Mouse (Mus musculus) myocyte (in vitro differentiated cells): ENCODE data around the gene Sox5. TPM values are rescaled to one million over a fixed set of nuclear protein-coding genes. Genes with fewer than 3 reads are reported as not detected.

ENCODE experiments used
- H3K27me3 ChIP-seq: one replicate; pipeline ENCODE4 v1.6.1; 2011; ENCODE audit not compliant: control insufficient read depth, insufficient read depth, insufficient read length
- H3K36me3 ChIP-seq: one replicate; pipeline ENCODE4 v1.6.1; 2011; ENCODE audit not compliant: control insufficient read depth, insufficient read depth
- H3K4me2 ChIP-seq: one replicate; pipeline ENCODE4 v1.6.1; 2011; ENCODE audit warnings: low read depth, control low read depth
- H3K4me3 ChIP-seq: one replicate; pipeline ENCODE4 v1.5.1; 2011; ENCODE audit warnings: mild to moderate bottlenecking, control low read depth, moderate library complexity
- H3K79me2 ChIP-seq: one replicate; pipeline ENCODE4 v1.6.1; 2011; ENCODE audit not compliant: control insufficient read depth, insufficient read depth
- H3ac ChIP-seq: one replicate; pipeline ENCODE4 v1.6.1; 2011; ENCODE audit not compliant: control insufficient read depth, insufficient read length
- CEBPB ChIP-seq: IDR thresholded peaks from 2 replicates; pipeline ENCODE4 v1.6.1; 2011; ENCODE audit warnings: mild to moderate bottlenecking, moderate library complexity; ENCODE audit not compliant: poor library complexity, insufficient read depth, severe bottlenecking
- E2F4 ChIP-seq: IDR thresholded peaks from one replicate; pipeline ENCODE4 v1.6.1; 2011; ENCODE audit warnings: mild to moderate bottlenecking, control low read depth, moderate library complexity; ENCODE audit not compliant: insufficient read depth
- MAX ChIP-seq: IDR thresholded peaks from one replicate; pipeline ENCODE4 v1.6.1; 2011; ENCODE audit warnings: low read depth, mild to moderate bottlenecking, control low read depth
- MYOD1 ChIP-seq, 3 experiments: IDR thresholded peaks; one replicate each; pipeline ENCODE4 v1.6.1; 2011; ENCODE audit warnings: control low read depth in 2 of 3, low read depth in 2 of 3, mild to moderate bottlenecking in 2 of 3, moderate library complexity in 1 of 3; ENCODE audit not compliant: insufficient read length in 2 of 3, control insufficient read depth in 1 of 3
- MYOG ChIP-seq, 3 experiments: IDR thresholded peaks; one replicate each; pipeline ENCODE4 v1.6.1; 2011; ENCODE audit warnings: control low read depth in 2 of 3, low read depth in 2 of 3, mild to moderate bottlenecking in 2 of 3; ENCODE audit not compliant: insufficient read length in 2 of 3, control insufficient read depth in 1 of 3, insufficient read depth in 1 of 3
- POLR2A ChIP-seq: IDR thresholded peaks from one replicate; pipeline ENCODE4 v1.6.1; 2011; ENCODE audit warnings: low read depth, mild to moderate bottlenecking, control low read depth, moderate library complexity; ENCODE audit not compliant: insufficient read length
- POLR2AphosphoS2 ChIP-seq: IDR thresholded peaks from one replicate; pipeline ENCODE4 v1.6.1; 2011; ENCODE audit warnings: low read depth, control low read depth; ENCODE audit not compliant: insufficient read length
- REST ChIP-seq: IDR thresholded peaks from one replicate; pipeline ENCODE4 v1.6.1; 2011; ENCODE audit warnings: mild to moderate bottlenecking, control low read depth, moderate library complexity; ENCODE audit not compliant: insufficient read depth, insufficient read length
- SRF ChIP-seq: IDR thresholded peaks from one replicate; pipeline ENCODE4 v1.6.1; 2011; ENCODE audit warnings: low read depth; ENCODE audit not compliant: control insufficient read depth, insufficient read length
- TCF12 ChIP-seq: IDR thresholded peaks from one replicate; pipeline ENCODE4 v1.6.1; 2011; ENCODE audit warnings: mild to moderate bottlenecking, control low read depth; ENCODE audit not compliant: poor library complexity, insufficient read depth, severe bottlenecking
- TCF3 ChIP-seq: IDR thresholded peaks from one replicate; pipeline ENCODE4 v1.6.1; 2011; ENCODE audit warnings: low read depth, control low read depth; ENCODE audit not compliant: insufficient read length
- USF1 ChIP-seq: IDR thresholded peaks from one replicate; pipeline ENCODE4 v1.6.1; 2011; ENCODE audit warnings: low read depth, mild to moderate bottlenecking, control low read depth, moderate library complexity
- polyA plus RNA-seq: library from polyadenylated mRNA; unstranded; fragments of >200 nt; fragmentation: generic; extraction: Trizol; gene quantifications from one replicate; pipeline ENCODE4 v1.2.1, GENCODE M21; 2012; ENCODE audit warnings: missing spikeins

The Sox5 gene
- polyA plus RNA-seq, 1 experiment = 0.50 TPM

DNA sequence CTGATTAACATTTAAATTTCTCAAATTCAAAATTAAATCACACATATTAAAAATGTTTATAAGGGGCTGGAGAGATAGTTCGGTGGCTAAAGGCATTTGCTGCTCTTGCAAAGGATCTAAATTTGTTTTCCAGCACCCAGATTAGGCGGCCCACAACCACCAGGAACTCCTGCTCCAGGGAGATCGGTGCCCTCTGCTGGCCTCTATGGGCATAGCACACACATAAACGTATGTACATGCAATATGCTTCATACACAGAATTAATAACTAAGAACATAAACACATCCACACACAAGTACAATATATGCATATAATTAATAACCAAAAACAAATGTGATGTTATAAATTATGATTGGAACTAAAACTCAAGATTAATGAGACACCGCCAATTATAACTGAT lies 283.6 kb downstream of the Sox5 start:
- Histone ChIP-seq H3K4me3 (no peak overlapping the region), H3K36me3 (no peaks in the 10 kb centered on the region), H3K27me3 (no peaks in the 10 kb centered on the region), H3K4me2 (no peak overlapping the region), H3ac (no peak overlapping the region), H3K79me2 (no peaks in the 10 kb centered on the region)
- TF ChIP-seq CEBPB (no peak), TCF12 (no peak), E2F4 (no peak), MYOD1 (IDR thresholded peaks at IDR 0.05; ENCODE audit: control insufficient read depth in 1 of 3, insufficient read length in 2 of 3, low read depth in 2 of 3) (no peak), REST (no peak), POLR2A (no peak), MYOG (IDR thresholded peaks at IDR 0.05; ENCODE audit: control insufficient read depth in 1 of 3, insufficient read depth in 1 of 3, insufficient read length in 2 of 3, low read depth in 2 of 3) (no peak), TCF3 (no peak), SRF (no peak), MAX (no peak), POLR2AphosphoS2 (no peak), USF1 (no peak)

GRCm38 (mm10) chr6:144491761-144492415 lies 289.9 kb downstream of the Sox5 start:
- Histone ChIP-seq H3K79me2 (no peaks in the 10 kb centered on the region), H3K4me2 (no peak overlapping the region), H3K4me3 (no peak overlapping the region), H3K36me3 (no peaks in the 10 kb centered on the region), H3K27me3 (no peaks in the 10 kb centered on the region), H3ac (no peak overlapping the region)
- no peak for TF ChIP-seq USF1
- no peak for TF ChIP-seq TCF3
- no peak for TF ChIP-seq E2F4
- no peak for TF ChIP-seq TCF12
- no peak for TF ChIP-seq REST
- TF ChIP-seq CEBPB = no peak
- no peak for TF ChIP-seq POLR2AphosphoS2
- TF ChIP-seq MYOD1 (IDR thresholded peaks at IDR 0.05; ENCODE audit: control insufficient read depth in 1 of 3, insufficient read length in 2 of 3, low read depth in 2 of 3) = no peak
- TF ChIP-seq SRF = no peak
- TF ChIP-seq MYOG (IDR thresholded peaks at IDR 0.05; ENCODE audit: control insufficient read depth in 1 of 3, insufficient read depth in 1 of 3, insufficient read length in 2 of 3, low read depth in 2 of 3) = no peak
- no peak for TF ChIP-seq MAX
- TF ChIP-seq POLR2A = no peak

GRCm38 (mm10) chr6:144490896-144491295 lies 290.9 kb downstream of the Sox5 start:
- Histone ChIP-seq H3K79me2 (no peaks in the 10 kb centered on the region), H3K4me2 (no peak overlapping the region), H3ac (no peak overlapping the region), H3K27me3 (no peaks in the 10 kb centered on the region), H3K36me3 (no peaks in the 10 kb centered on the region), H3K4me3 (no peak overlapping the region)
- TF ChIP-seq MYOD1 (IDR thresholded peaks at IDR 0.05; ENCODE audit: control insufficient read depth in 1 of 3, insufficient read length in 2 of 3, low read depth in 2 of 3) (no peak), TCF3 (no peak), REST (no peak), SRF (no peak), MAX (no peak), E2F4 (no peak), MYOG (IDR thresholded peaks at IDR 0.05; ENCODE audit: control insufficient read depth in 1 of 3, insufficient read depth in 1 of 3, insufficient read length in 2 of 3, low read depth in 2 of 3) (no peak), CEBPB (no peak), USF1 (no peak), TCF12 (no peak), POLR2A (no peak), POLR2AphosphoS2 (no peak)

GRCm38 (mm10) chr6:144485578-144485977 lies 296.2 kb downstream of the Sox5 start:
- H3K36me3 ChIP-seq = no peaks in the 10 kb centered on the region
- TF ChIP-seq TCF12 (no peak), MYOG (IDR thresholded peaks at IDR 0.05; ENCODE audit: control insufficient read depth in 1 of 3, insufficient read depth in 1 of 3, insufficient read length in 2 of 3, low read depth in 2 of 3) (no peak), TCF3 (no peak), USF1 (no peak), CEBPB (no peak), POLR2A (no peak), REST (no peak), E2F4 (no peak), MAX (no peak), POLR2AphosphoS2 (no peak), SRF (no peak), MYOD1 (IDR thresholded peaks at IDR 0.05; ENCODE audit: control insufficient read depth in 1 of 3, insufficient read length in 2 of 3, low read depth in 2 of 3) (no peak)
- no peak overlapping the region for H3ac ChIP-seq
- no peak overlapping the region for H3K4me3 ChIP-seq
- no peak overlapping the region for H3K4me2 ChIP-seq
- no peaks in the 10 kb centered on the region for H3K79me2 ChIP-seq
- no peaks in the 10 kb centered on the region for H3K27me3 ChIP-seq

GRCm38 (mm10) chr6:144483166-144483565 lies 298.6 kb downstream of the Sox5 start:
- no peaks in the 10 kb centered on the region for H3K27me3 ChIP-seq
- no peak overlapping the region for H3K4me2 ChIP-seq
- H3K4me3 ChIP-seq = no peak overlapping the region
- TF ChIP-seq SRF = no peak
- TF ChIP-seq REST = no peak
- no peak for TF ChIP-seq POLR2AphosphoS2
- TF ChIP-seq MAX = no peak
- no peak for TF ChIP-seq USF1
- no peak for TF ChIP-seq MYOG (IDR thresholded peaks at IDR 0.05; ENCODE audit: control insufficient read depth in 1 of 3, insufficient read depth in 1 of 3, insufficient read length in 2 of 3, low read depth in 2 of 3)
- TF ChIP-seq POLR2A = no peak
- TF ChIP-seq MYOD1 (IDR thresholded peaks at IDR 0.05; ENCODE audit: control insufficient read depth in 1 of 3, insufficient read length in 2 of 3, low read depth in 2 of 3) = no peak
- no peak for TF ChIP-seq TCF3
- no peak for TF ChIP-seq CEBPB
- no peak for TF ChIP-seq E2F4
- no peaks in the 10 kb centered on the region for H3K36me3 ChIP-seq
- no peaks in the 10 kb centered on the region for H3K79me2 ChIP-seq
- H3ac ChIP-seq = no peak overlapping the region
